Mouse (Mus musculus) C2C12 (cell line): ENCODE measurements around the gene Ttn.

Source experiments
- CTCF ChIP-seq: IDR thresholded peaks from one replicate; pipeline ENCODE4 v1.5.1; 2011; ENCODE audit not compliant: control insufficient read depth, insufficient read depth, insufficient read length
- MYOD1 ChIP-seq: IDR thresholded peaks from one replicate; pipeline ENCODE4 v1.6.1; 2011; ENCODE audit warnings: low read depth; ENCODE audit not compliant: control insufficient read depth, insufficient read length
- USF1 ChIP-seq: IDR thresholded peaks from one replicate; pipeline ENCODE4 v1.6.1; 2011; ENCODE audit warnings: low read depth, mild to moderate bottlenecking, control low read depth, moderate library complexity

DNA sequence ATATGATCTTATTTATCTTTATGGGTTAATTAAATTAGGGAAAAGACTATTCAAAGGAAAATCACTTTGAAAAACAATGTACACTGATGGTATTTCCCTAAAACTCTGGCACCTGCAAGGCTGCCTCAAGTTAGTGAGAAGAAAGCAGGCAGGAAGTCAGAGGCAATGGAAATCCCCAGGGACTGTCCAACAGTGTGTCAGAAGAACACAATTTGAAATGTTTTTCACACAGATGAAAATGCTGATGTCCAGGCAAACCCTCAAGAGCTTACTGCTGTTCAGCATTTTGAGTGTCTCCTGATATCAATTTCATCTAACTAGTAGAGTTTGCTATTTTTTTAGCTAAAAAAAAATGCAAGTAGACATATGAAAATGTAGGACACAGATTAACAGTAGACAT lies 161.9 kb downstream of the Ttn start:
- TF ChIP-seq CTCF (no peak), USF1 (no peak), MYOD1 (no peak)
